Mouse (Mus musculus) kidney, adult 2 months (tissue): ENCODE measurements around the gene Mreg.

Source experiments
- CTCF ChIP-seq: fragments of 200-500 bp; conservative IDR thresholded peaks from 2 replicates; pipeline ENCODE4 v1.5.1; 2011; ENCODE audit warnings: low read depth, mild to moderate bottlenecking, control low read depth, low read length, moderate library complexity, mixed read lengths; ENCODE audit not compliant: insufficient read depth, insufficient read length
- POLR2A ChIP-seq: fragments of 200-500 bp; IDR thresholded peaks from one replicate; pipeline ENCODE4 v1.6.1; 2011; ENCODE audit warnings: low read depth, low read length, control low read depth

- TF ChIP-seq CTCF (no peak), POLR2A (no peak)
Observed at GRCm38 (mm10) chr1:72166468-72166814, 45.7 kb downstream of the Mreg start.
